Mouse (Mus musculus): ENCODE data around the gene B230217C12Rik.
A peak's percentile ranks its signal among the peaks of the same experiment; 100 is the strongest.

B230217C12Rik gene

DNA sequence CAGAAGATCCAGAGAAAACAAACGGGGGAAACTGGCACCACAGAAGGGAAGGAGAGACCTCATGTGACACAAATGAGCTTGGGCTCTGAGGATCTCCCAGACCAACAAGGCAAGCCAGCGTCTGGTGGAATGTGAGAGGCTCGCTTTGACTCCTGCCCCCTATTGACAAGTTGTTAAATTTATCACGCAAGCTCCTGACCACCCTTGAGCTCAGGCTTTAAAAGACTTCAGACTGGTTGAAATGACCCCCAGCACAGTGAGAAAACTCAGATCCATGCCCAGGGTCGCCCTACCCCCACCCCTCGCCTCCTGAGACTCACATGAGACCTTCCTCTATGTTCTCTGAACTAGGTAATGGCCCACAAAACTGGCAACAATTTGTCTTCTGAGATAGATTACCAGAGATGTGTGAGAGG, at the start of gene B230217C12Rik:
B230217C12Rik (plus strand) TSS at position 242 of the 416 bp plus-strand sequence.
- TF ChIP-seq GATA4 (IDR thresholded peaks at IDR 0.05; ENCODE audit: insufficient replicate concordance, low read length) = no peak

GRCm38 (mm10) chr11:97793165-97793564, 47.4 kb upstream of the B230217C12Rik start:
- no peak for TF ChIP-seq GATA4 (IDR thresholded peaks at IDR 0.05; ENCODE audit: insufficient replicate concordance, low read length)

GRCm38 (mm10) chr11:97796910-97797309, 43.7 kb upstream of the B230217C12Rik start:
- TF ChIP-seq GATA4 (IDR thresholded peaks at IDR 0.05; ENCODE audit: insufficient replicate concordance, low read length) = no peak

GRCm38 (mm10) chr11:97797369-97798082, 43.1 kb upstream of the B230217C12Rik start:
- TF ChIP-seq GATA4 (IDR thresholded peaks at IDR 0.05; ENCODE audit: insufficient replicate concordance, low read length) = no peak

GRCm38 (mm10) chr11:97798083-97798435, 42.5 kb upstream of the B230217C12Rik start:
- TF ChIP-seq GATA4 (IDR thresholded peaks at IDR 0.05; ENCODE audit: insufficient replicate concordance, low read length) = no peak

- no peak for TF ChIP-seq GATA4 (IDR thresholded peaks at IDR 0.05; ENCODE audit: insufficient replicate concordance, low read length)
Observed at GRCm38 (mm10) chr11:97798782-97799145, 41.8 kb upstream of the B230217C12Rik start, which contains the start of gene Lasp1. Lasp1 (plus strand) TSS chr11:97799000.

DNA sequence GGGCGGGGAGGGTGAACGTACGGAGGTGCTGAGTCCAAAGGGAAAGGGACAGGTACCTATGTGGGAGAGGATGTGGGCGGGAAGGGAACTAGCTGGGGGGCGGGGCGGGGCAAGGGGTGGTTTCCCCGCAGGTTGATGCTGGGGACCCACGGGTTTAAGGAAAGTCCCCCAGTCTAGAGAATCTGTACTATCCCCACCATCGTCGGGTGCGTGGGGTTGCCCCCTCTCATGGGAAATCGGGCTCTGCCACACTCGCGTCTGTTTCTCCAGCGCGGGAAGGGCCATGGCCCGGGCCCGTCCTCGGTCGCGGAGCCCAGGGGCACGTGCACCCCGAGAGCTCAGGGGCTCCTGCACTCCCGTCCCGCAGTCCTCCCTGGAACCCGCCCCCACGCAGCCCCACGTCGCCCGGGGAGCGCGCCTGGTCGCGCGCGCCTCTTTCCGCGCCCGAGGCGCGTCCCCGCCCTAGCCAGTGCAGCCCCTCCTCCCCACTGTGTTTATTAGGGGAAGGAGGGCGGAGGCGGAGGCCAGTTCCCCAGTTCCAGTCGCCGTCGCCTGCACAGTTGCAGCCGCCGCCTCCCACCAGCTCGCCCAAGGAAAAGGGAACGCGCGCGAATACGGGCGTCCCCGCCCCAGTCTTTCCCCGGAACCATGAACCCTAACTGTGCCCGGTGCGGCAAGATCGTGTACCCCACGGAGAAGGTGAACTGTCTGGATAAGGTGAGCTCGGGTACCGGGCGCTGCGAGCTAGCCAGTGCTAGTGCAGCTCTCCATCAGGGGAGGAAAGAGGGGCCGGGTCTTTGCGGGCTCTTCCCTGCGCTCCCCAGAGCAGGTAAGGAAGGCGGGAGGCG, 41.2 kb upstream of the B230217C12Rik start:
- 0 out of 2 replicates have a peak, but pooled peaks have one; percentile 11 for TF ChIP-seq GATA4 (IDR thresholded peaks at IDR 0.05; ENCODE audit: insufficient replicate concordance, low read length)

DNA sequence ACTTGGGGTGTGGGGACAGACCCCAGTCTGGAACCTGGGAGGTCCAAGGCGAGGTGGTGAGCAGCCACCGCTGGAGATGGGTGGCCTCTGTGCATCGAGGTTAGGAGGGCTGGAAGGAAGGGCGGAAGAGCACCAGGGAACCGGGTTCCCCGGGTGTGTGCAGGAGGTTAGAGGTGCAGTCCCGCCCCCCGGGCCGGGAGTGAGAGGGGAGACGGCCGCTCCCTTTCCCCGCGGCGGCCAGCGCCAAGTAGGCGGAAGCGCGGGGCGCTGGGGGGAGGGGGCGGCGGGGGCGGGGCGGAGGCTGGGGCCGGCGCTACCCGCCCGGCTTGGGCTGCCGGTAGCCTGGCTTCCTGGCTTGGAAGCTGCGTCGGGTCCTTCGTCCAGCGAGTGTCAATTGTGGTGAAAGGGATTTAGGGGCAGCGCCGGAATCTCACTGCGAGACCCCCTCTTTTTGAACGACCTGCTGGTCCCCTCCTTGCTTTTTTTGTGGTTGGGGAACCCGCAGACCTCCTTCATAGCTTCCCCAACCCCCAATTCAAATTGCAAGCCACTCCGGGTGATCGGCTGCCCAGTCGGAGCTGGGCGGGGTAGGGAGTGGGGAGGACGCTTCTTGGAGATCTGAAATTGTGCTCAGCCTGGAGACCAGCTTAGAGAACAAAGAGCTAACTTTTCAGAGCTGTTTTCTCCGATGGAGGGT, 40.4 kb upstream of the B230217C12Rik start:
- TF ChIP-seq GATA4 (IDR thresholded peaks at IDR 0.05; ENCODE audit: insufficient replicate concordance, low read length) = no peak

- no peak for TF ChIP-seq GATA4 (IDR thresholded peaks at IDR 0.05; ENCODE audit: insufficient replicate concordance, low read length)
Observed at GRCm38 (mm10) chr11:97800691-97801408, 39.7 kb upstream of the B230217C12Rik start.

DNA sequence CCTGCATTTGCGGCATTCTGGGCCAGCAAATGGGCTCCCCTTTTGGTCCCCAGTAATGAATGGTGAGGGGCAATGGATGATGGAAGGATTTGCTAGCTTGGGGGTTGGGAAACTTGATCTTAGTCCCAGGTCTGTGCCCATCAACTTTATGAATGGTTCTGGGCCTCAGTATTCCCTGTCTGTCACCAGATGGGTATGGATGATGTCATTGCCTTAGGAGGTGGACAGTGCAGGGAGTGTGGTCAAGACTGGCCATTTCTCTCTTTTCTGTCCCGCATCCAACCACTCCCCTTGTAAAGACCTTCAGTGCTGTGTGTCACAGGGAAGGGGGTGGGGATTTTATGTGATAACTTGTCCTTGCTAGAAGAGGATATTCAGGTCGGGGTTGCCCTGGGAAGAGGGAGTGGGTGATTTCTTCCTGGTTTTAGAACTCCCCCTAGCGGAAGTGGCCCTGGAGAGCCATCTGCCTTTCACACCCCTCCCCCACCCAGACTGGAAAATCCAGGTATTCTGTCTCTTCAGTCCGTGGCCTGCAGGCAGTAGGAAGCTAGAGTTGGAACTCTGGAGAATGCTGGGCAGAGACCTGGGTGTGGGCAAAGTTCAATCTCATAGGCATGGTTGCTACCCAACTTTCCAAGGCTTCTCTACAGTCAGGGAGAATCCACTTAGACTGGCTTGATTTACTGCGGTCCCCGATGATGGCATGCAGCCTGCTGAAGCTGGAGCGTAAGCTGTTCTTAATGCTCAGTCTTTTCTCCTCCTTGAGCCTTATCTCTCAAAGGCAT, 39.0 kb upstream of the B230217C12Rik start:
- no peak for TF ChIP-seq GATA4 (IDR thresholded peaks at IDR 0.05; ENCODE audit: insufficient replicate concordance, low read length)

GRCm38 (mm10) chr11:97802194-97802470, 38.4 kb upstream of the B230217C12Rik start:
- TF ChIP-seq GATA4 (IDR thresholded peaks at IDR 0.05; ENCODE audit: insufficient replicate concordance, low read length) = no peak

- TF ChIP-seq GATA4 (IDR thresholded peaks at IDR 0.05; ENCODE audit: insufficient replicate concordance, low read length) = no peak
Observed at GRCm38 (mm10) chr11:97802495-97802894, 38.1 kb upstream of the B230217C12Rik start.

DNA sequence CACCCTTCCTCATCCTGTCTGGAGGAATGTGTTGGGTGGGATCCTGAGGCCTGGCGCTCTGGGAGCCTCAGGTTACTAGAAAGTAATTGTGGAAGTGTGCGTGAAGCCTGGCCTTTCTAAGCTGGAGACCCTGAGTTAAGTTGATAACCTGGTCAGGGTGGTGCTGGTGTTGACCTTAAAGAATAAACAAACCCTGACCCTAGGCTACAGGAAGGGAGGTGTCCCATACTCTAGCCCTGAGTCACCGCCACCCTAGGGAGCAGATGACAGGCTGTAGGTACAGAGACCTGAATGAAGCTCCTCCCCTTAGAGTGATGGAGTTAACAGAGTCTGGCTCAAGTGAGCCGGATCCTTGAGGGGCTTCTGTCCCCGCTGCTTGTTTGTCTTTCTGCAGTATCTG, 36.7 kb upstream of the B230217C12Rik start:
- no peak for TF ChIP-seq GATA4 (IDR thresholded peaks at IDR 0.05; ENCODE audit: insufficient replicate concordance, low read length)

Measured in liver, adult (tissue).